Mouse (Mus musculus) intestine, embryonic 15.5 days (tissue): ENCODE results near the gene Alg14. TPM values are rescaled to one million over a fixed set of nuclear protein-coding genes. Genes with fewer than 3 reads are reported as not detected.

Experiments used
- ATAC-seq: fragments of 200-750 bp; cut with Nextera tagmentation; 2 replicates; pipeline ENCODE4 v1.8.0; 2017; ENCODE audit warnings: moderate TSS enrichment, moderate library complexity
- H3K27ac ChIP-seq: fragments of 300-500 bp; sonication (generic); 2 replicates; pipeline ENCODE4 v1.5.1; 2015; ENCODE audit warnings: mild to moderate bottlenecking, inconsistent platforms
- H3K27me3 ChIP-seq: fragments of 300-500 bp; sonication (generic); replicated peaks from 2 replicates; pipeline ENCODE4 v1.6.1; 2015; ENCODE audit warnings: inconsistent platforms
- H3K36me3 ChIP-seq: fragments of 300-500 bp; sonication (generic); 2 replicates; pipeline ENCODE4 v1.6.1; 2015; ENCODE audit warnings: inconsistent platforms
- H3K4me1 ChIP-seq: fragments of 300-500 bp; sonication (generic); replicated peaks from 2 replicates; pipeline ENCODE4 v1.6.1; 2015; ENCODE audit warnings: inconsistent platforms
- H3K4me2 ChIP-seq: fragments of 300-500 bp; sonication (generic); replicated peaks from 2 replicates; pipeline ENCODE4 v1.6.1; 2015; ENCODE audit warnings: mild to moderate bottlenecking, inconsistent platforms
- H3K4me3 ChIP-seq: fragments of 300-500 bp; sonication (generic); replicated peaks from 2 replicates; pipeline ENCODE4 v1.5.1; 2015; ENCODE audit warnings: inconsistent platforms
- H3K9ac ChIP-seq: fragments of 300-500 bp; sonication (generic); 2 replicates; pipeline ENCODE4 v1.6.1; 2015; ENCODE audit warnings: inconsistent platforms
- H3K9me3 ChIP-seq: fragments of 300-500 bp; sonication (generic); 2 replicates; pipeline ENCODE4 v1.6.1; 2016; ENCODE audit warnings: inconsistent platforms
- WGBS: fragments of 180-500 bp; shearing (Covaris S2); methylation state at CpG from one replicate; pipeline ENCODE4 v1.1.7; 2015; 5-methylcytosine and 5-hydroxymethylcytosine counted together
- polyA plus RNA-seq: library from polyadenylated mRNA; unstranded; fragments of >200 nt; fragmentation: Nextera tagmentation; extraction: Ambion mirVana; gene quantifications from 2 replicates; pipeline ENCODE4 v1.2.1, GENCODE M21; 2015

Gene Alg14
- polyA plus RNA-seq, 1 experiment from 2014 or later = 41.5 TPM

GRCm38 (mm10) chr3:121358285-121358684, 66.7 kb downstream of the Alg14 start:
- H3K9me3 ChIP-seq = no peaks in the 10 kb centered on the region
- no peak overlapping the region for H3K27ac ChIP-seq
- no peak overlapping the region for H3K4me2 ChIP-seq
- H3K4me1 ChIP-seq = no peaks in the 10 kb centered on the region
- no peak overlapping the region for H3K4me3 ChIP-seq
- no peak overlapping the region for H3K9ac ChIP-seq
- 54% methylated on average over 2 of the region's 2 CpGs for WGBS
- H3K36me3 ChIP-seq = no peaks in the 10 kb centered on the region
- no peaks in the 10 kb centered on the region for H3K27me3 ChIP-seq
- ATAC-seq = no peak

GRCm38 (mm10) chr3:121358850-121359249, 67.3 kb downstream of the Alg14 start:
- Histone ChIP-seq H3K27ac (no peak overlapping the region), H3K4me2 (no peak overlapping the region), H3K27me3 (no peaks in the 10 kb centered on the region), H3K9ac (no peak overlapping the region), H3K4me1 (no peaks in the 10 kb centered on the region), H3K9me3 (no peaks in the 10 kb centered on the region), H3K4me3 (no peak overlapping the region), H3K36me3 (no peaks in the 10 kb centered on the region)
- ATAC-seq = no peak
- WGBS = 72% methylated on average over 6 of the region's 6 CpGs

- H3K4me3 ChIP-seq = no peak overlapping the region
- no peaks in the 10 kb centered on the region for H3K27me3 ChIP-seq
- H3K4me1 ChIP-seq = no peaks in the 10 kb centered on the region
- no peaks in the 10 kb centered on the region for H3K9me3 ChIP-seq
- 70% methylated on average over 7 of the region's 7 CpGs for whole genome bisulfite sequencing
- H3K9ac ChIP-seq = no peak overlapping the region
- no peaks in the 10 kb centered on the region for H3K36me3 ChIP-seq
- H3K4me2 ChIP-seq = no peak overlapping the region
- H3K27ac ChIP-seq = no peak overlapping the region
- 0 out of 2 replicates have a peak, but pooled peaks have one; percentile 34 for ATAC-seq
Observed at GRCm38 (mm10) chr3:121359272-121359671, 67.7 kb downstream of the Alg14 start.

GRCm38 (mm10) chr3:121362002-121362401, 70.4 kb downstream of the Alg14 start:
- no peak overlapping the region for H3K9ac ChIP-seq
- H3K4me2 ChIP-seq = no peak overlapping the region
- 61% methylated on average over 1 of the region's 1 CpGs for WGBS
- ATAC-seq = no peak
- no peaks in the 10 kb centered on the region for H3K36me3 ChIP-seq
- no peaks in the 10 kb centered on the region for H3K27me3 ChIP-seq
- no peaks in the 10 kb centered on the region for H3K4me1 ChIP-seq
- H3K27ac ChIP-seq = no peak overlapping the region
- H3K4me3 ChIP-seq = no peak overlapping the region
- no peaks in the 10 kb centered on the region for H3K9me3 ChIP-seq

- Histone ChIP-seq H3K27ac (no peak overlapping the region), H3K27me3 (no peaks in the 10 kb centered on the region), H3K9ac (no peak overlapping the region), H3K4me2 (no peak overlapping the region), H3K4me1 (no peaks in the 10 kb centered on the region), H3K36me3 (no peaks in the 10 kb centered on the region), H3K4me3 (no peak overlapping the region), H3K9me3 (no peaks in the 10 kb centered on the region)
- no peak for ATAC-seq
- 69% methylated on average over 4 of the region's 4 CpGs for WGBS
Observed at GRCm38 (mm10) chr3:121364388-121364787, 72.8 kb downstream of the Alg14 start.

GRCm38 (mm10) chr3:121365131-121365530, 73.6 kb downstream of the Alg14 start:
- H3K27me3 ChIP-seq = no peaks in the 10 kb centered on the region
- H3K4me1 ChIP-seq = no peaks in the 10 kb centered on the region
- WGBS = 69% methylated on average over 8 of the region's 8 CpGs
- no peaks in the 10 kb centered on the region for H3K9me3 ChIP-seq
- no peak overlapping the region for H3K4me3 ChIP-seq
- no peak overlapping the region for H3K27ac ChIP-seq
- H3K9ac ChIP-seq = no peak overlapping the region
- ATAC-seq = no peak
- no peak overlapping the region for H3K4me2 ChIP-seq
- no peaks in the 10 kb centered on the region for H3K36me3 ChIP-seq

GRCm38 (mm10) chr3:121368616-121369015, 77.0 kb downstream of the Alg14 start:
- H3K9ac ChIP-seq = no peak overlapping the region
- H3K4me1 ChIP-seq = no peaks in the 10 kb centered on the region
- 84% methylated on average over 4 of the region's 4 CpGs for WGBS
- H3K36me3 ChIP-seq = no peaks in the 10 kb centered on the region
- no peak overlapping the region for H3K27ac ChIP-seq
- H3K4me2 ChIP-seq = no peak overlapping the region
- H3K9me3 ChIP-seq = no peaks in the 10 kb centered on the region
- H3K27me3 ChIP-seq = no peaks in the 10 kb centered on the region
- ATAC-seq = no peak
- H3K4me3 ChIP-seq = no peak overlapping the region

- Histone ChIP-seq H3K36me3 (no peaks in the 10 kb centered on the region), H3K9ac (no peak overlapping the region), H3K27ac (no peak overlapping the region), H3K4me2 (no peak overlapping the region), H3K4me3 (no peak overlapping the region), H3K4me1 (no peaks in the 10 kb centered on the region), H3K27me3 (no peaks in the 10 kb centered on the region), H3K9me3 (no peaks in the 10 kb centered on the region)
- 71% methylated on average over 6 of the region's 6 CpGs for WGBS
- no peak for ATAC-seq
Observed at GRCm38 (mm10) chr3:121369517-121369916, 77.9 kb downstream of the Alg14 start.

- no peak overlapping the region for H3K4me3 ChIP-seq
- H3K27me3 ChIP-seq = no peaks in the 10 kb centered on the region
- no peaks in the 10 kb centered on the region for H3K4me1 ChIP-seq
- H3K9ac ChIP-seq = no peak overlapping the region
- H3K9me3 ChIP-seq = no peaks in the 10 kb centered on the region
- H3K4me2 ChIP-seq = no peak overlapping the region
- WGBS = 82% methylated on average over 13 of the region's 13 CpGs
- no peak overlapping the region for H3K27ac ChIP-seq
- no peaks in the 10 kb centered on the region for H3K36me3 ChIP-seq
- no peak for ATAC-seq
Observed at GRCm38 (mm10) chr3:121370301-121370700, 78.7 kb downstream of the Alg14 start.

- H3K4me1 ChIP-seq = no peaks in the 10 kb centered on the region
- no peak overlapping the region for H3K27ac ChIP-seq
- H3K36me3 ChIP-seq = no peaks in the 10 kb centered on the region
- no peaks in the 10 kb centered on the region for H3K9me3 ChIP-seq
- ATAC-seq = no peak
- no peak overlapping the region for H3K4me2 ChIP-seq
- no peak overlapping the region for H3K9ac ChIP-seq
- WGBS = 66% methylated on average over 12 of the region's 12 CpGs
- H3K4me3 ChIP-seq = no peak overlapping the region
- no peaks in the 10 kb centered on the region for H3K27me3 ChIP-seq
Observed at GRCm38 (mm10) chr3:121370830-121371526, 79.4 kb downstream of the Alg14 start.

GRCm38 (mm10) chr3:121371527-121372220, 80.1 kb downstream of the Alg14 start:
- H3K4me2 ChIP-seq = no peak overlapping the region
- no peaks in the 10 kb centered on the region for H3K27me3 ChIP-seq
- no peak for ATAC-seq
- H3K4me3 ChIP-seq = no peak overlapping the region
- 85% methylated on average over 8 of the region's 8 CpGs for WGBS
- no peak overlapping the region for H3K27ac ChIP-seq
- no peaks in the 10 kb centered on the region for H3K36me3 ChIP-seq
- H3K9ac ChIP-seq = no peak overlapping the region
- no peaks in the 10 kb centered on the region for H3K9me3 ChIP-seq
- H3K4me1 ChIP-seq = no peaks in the 10 kb centered on the region

GRCm38 (mm10) chr3:121373897-121374441, 82.4 kb downstream of the Alg14 start:
- no peaks in the 10 kb centered on the region for H3K9me3 ChIP-seq
- H3K27ac ChIP-seq = no peak overlapping the region
- ATAC-seq = peak; percentile 29; the same call in 1 of the 2 replicates
- no peaks in the 10 kb centered on the region for H3K4me1 ChIP-seq
- no peaks in the 10 kb centered on the region for H3K27me3 ChIP-seq
- H3K4me3 ChIP-seq = no peak overlapping the region
- no peak overlapping the region for H3K9ac ChIP-seq
- H3K4me2 ChIP-seq = no peak overlapping the region
- H3K36me3 ChIP-seq = no peaks in the 10 kb centered on the region
- WGBS = 39% methylated on average over 9 of the region's 9 CpGs
